ENCODE assay signal across 8 mouse cellular contexts in genomic region chrX:43430581-43430980, GRCm38 (mm10). TPM values are rescaled to one million over a fixed set of nuclear protein-coding genes. Genes with fewer than 3 reads are reported as not detected.
DNase-seq lines count a peak whose midpoint lies in the region; ATAC-seq lines count a peak whose summit lies in the region.

No protein-coding gene starts in this region.

- peak; percentile 52 for ATAC-seq in hindbrain, embryonic 14.5 days (ENCODE audit: low FRiP score)
- ATAC-seq in neural tube, embryonic 12.5 days (ENCODE audit: low FRiP score, low read depth) = peak; percentile 61

- peak overlapping the region; percentile 58 for H3K9ac ChIP-seq in hindbrain, embryonic 14.5 days
- H3K9ac ChIP-seq in neural tube, embryonic 12.5 days = no peak overlapping the region

- no peaks in the 10 kb centered on the region for H3K9me3 ChIP-seq in hindbrain, embryonic 14.5 days (ENCODE audit: control insufficient read depth, low read length)
- H3K9me3 ChIP-seq in neural tube, embryonic 12.5 days = no peaks in the 10 kb centered on the region

- H3K4me3 ChIP-seq in hindbrain, embryonic 14.5 days (replicated peaks; ENCODE audit: low read length) = peak overlapping the region; percentile 37
- peak overlapping the region; percentile 34 for H3K4me3 ChIP-seq in neural tube, embryonic 12.5 days

- peak; percentile 20 to 32 for DNase-seq in left cerebral cortex, postnatal 25 days (ENCODE audit: low spot score in 2 of 2)
- DNase-seq in left cerebral cortex, adult 9 months (ENCODE audit: low spot score in 2 of 2) = no peak
- peak; percentile 36 for DNase-seq in embryo, embryonic 11 days
- DNase-seq in hindbrain, embryonic 14.5 days (ENCODE audit: low spot score) = peak; percentile 51
- no peak for DNase-seq in thymus, postnatal 14 days
- DNase-seq in ovary, postnatal 36 days (ENCODE audit: low spot score) = no peak
- DNase-seq in gastrocnemius, postnatal 36 days = no peak

- WGBS in hindbrain, embryonic 14.5 days = 13% methylated on average over 11 of the region's 11 CpGs
- 15% methylated on average over 11 of the region's 11 CpGs for WGBS in neural tube, embryonic 12.5 days

- intact Hi-C loops in left cerebral cortex, postnatal 25 days (cut with DNase I) = no loop called here
- intact Hi-C loops in gastrocnemius, postnatal 36 days (cut with DNase I) = no loop called here

- no peaks in the 10 kb centered on the region for H3K4me1 ChIP-seq in hindbrain, embryonic 14.5 days (replicated peaks; ENCODE audit: control insufficient read depth, insufficient read depth, low read length)
- no peaks in the 10 kb centered on the region for H3K4me1 ChIP-seq in neural tube, embryonic 12.5 days

- H3K36me3 ChIP-seq in hindbrain, embryonic 14.5 days (replicated peaks; ENCODE audit: control insufficient read depth, insufficient read depth) = no peaks in the 10 kb centered on the region
- no peaks in the 10 kb centered on the region for H3K36me3 ChIP-seq in neural tube, embryonic 12.5 days

- peak overlapping the region; percentile 66 for H3K4me2 ChIP-seq in hindbrain, embryonic 14.5 days (replicated peaks)
- H3K4me2 ChIP-seq in neural tube, embryonic 12.5 days (replicated peaks) = peak overlapping the region; percentile 66

- H3K27ac ChIP-seq in hindbrain, embryonic 14.5 days = peak overlapping the region; percentile 83
- H3K27ac ChIP-seq in neural tube, embryonic 12.5 days = no peak overlapping the region

- H3K27me3 ChIP-seq in hindbrain, embryonic 14.5 days (ENCODE audit: control insufficient read depth, insufficient read depth, low read length) = no peaks in the 10 kb centered on the region
- H3K27me3 ChIP-seq in neural tube, embryonic 12.5 days (replicated peaks) = peaks cover 11% of the 10 kb centered on the region; the same call in 1 of the 2 replicates

RNA-seq across cellular contexts. Expression of gene Tenm1, which starts 1.7 kb away (rescaled TPM):
- total RNA-seq in left cerebral cortex, postnatal 25 days (2021) = 10 to 100 TPM; 47.3 to 54.6 TPM
- 30.8 and 31.0 TPM in 2 replicates for polyA plus RNA-seq in hindbrain, embryonic 14.5 days (2014; fragmentation: Nextera tagmentation; extraction: Ambion mirVana)
- 3.4 and 3.9 TPM in 2 replicates for polyA plus RNA-seq in neural tube, embryonic 12.5 days (2016; fragmentation: Nextera tagmentation; extraction: Ambion mirVana)
- under 1 TPM in 1 of 2 experiments, not detected in 1; 0.02 TPM for total RNA-seq in gastrocnemius, postnatal 36 days (2021)

Comparison
In these comparisons a context has a peak if more than half of its experiments do, and no peak if none do; other contexts are left out.
1. DNase-seq: peak in left cerebral cortex, postnatal 25 days (2 of 2), embryo, embryonic 11 days (single experiment) and hindbrain, embryonic 14.5 days (single experiment); none in left cerebral cortex, adult 9 months (0 of 2), thymus, postnatal 14 days (single experiment), ovary, postnatal 36 days (single experiment) and gastrocnemius, postnatal 36 days (0 of 2).
2. RNA of gene Tenm1, which starts 1.7 kb away (total RNA-seq): 47.3 to 54.6 TPM in left cerebral cortex, postnatal 25 days; 0.02 TPM in gastrocnemius, postnatal 36 days; every median in the first group is over 10 times any median in the second.